Mouse (Mus musculus) CH12.LX (cell line): ENCODE data around the gene Plekhj1. TPM values are rescaled to one million over a fixed set of nuclear protein-coding genes. Genes with fewer than 3 reads are reported as not detected.

Source experiments
- DNase-seq: peaks from one replicate; pipeline ENCODE4 v3.0.0-alpha.2; 2013; ENCODE audit errors: extremely low read depth
- H3K27ac ChIP-seq: 2 replicates; pipeline ENCODE4 v1.5.1; 2012; ENCODE audit warnings: low read depth, mild to moderate bottlenecking, control low read depth, moderate library complexity; ENCODE audit not compliant: insufficient read depth
- H3K27me3 ChIP-seq: replicated peaks from 2 replicates; pipeline ENCODE3; 2012; ENCODE audit warnings: inconsistent platforms
- H3K36me3 ChIP-seq, 2 experiments: replicated peaks in 1 of 2; 2 replicates each; pipeline versions ENCODE3 to v1.6.1; 2012; ENCODE audit warnings: inconsistent platforms in 1 of 2, low read length in 1 of 2, mild to moderate bottlenecking in 1 of 2, mixed read lengths in 1 of 2, moderate library complexity in 1 of 2; ENCODE audit not compliant: control insufficient read depth in 1 of 2, insufficient read depth in 1 of 2
- H3K4me1 ChIP-seq, 2 experiments: 2 replicates each; pipeline ENCODE4 v1.6.1; 2012; ENCODE audit warnings: inconsistent platforms in 1 of 2, moderate library complexity in 1 of 2; ENCODE audit not compliant: insufficient read depth in 2 of 2, control insufficient read depth in 1 of 2
- H3K4me2 ChIP-seq: 2 replicates; pipeline ENCODE4 v1.6.1; 2012; ENCODE audit warnings: low read depth, mild to moderate bottlenecking, control low read depth; ENCODE audit not compliant: poor library complexity, insufficient read depth, severe bottlenecking
- H3K4me3 ChIP-seq, 3 experiments: fragments of 150-350 bp in 1 of 3; sonication (generic) in 1 of 3; replicated peaks in 1 of 3; 2 replicates each; pipeline versions ENCODE3 to v1.5.1; 2011 to 2012; ENCODE audit warnings: low read depth in 2 of 3, low read length in 2 of 3, mild to moderate bottlenecking in 2 of 3, moderate library complexity in 2 of 3, control low read depth in 1 of 3, improper control_type of control experiment in 1 of 3, inconsistent platforms in 1 of 3, mixed read lengths in 1 of 3; ENCODE audit not compliant: poor library complexity in 1 of 3
- H3K79me2 ChIP-seq: replicated peaks from 2 replicates; pipeline ENCODE4 v1.6.1; 2012; ENCODE audit warnings: mild to moderate bottlenecking, moderate library complexity; ENCODE audit not compliant: control insufficient read depth, poor library complexity, insufficient read depth, severe bottlenecking; ENCODE audit errors: extremely low read depth
- H3K9ac ChIP-seq: 2 replicates; pipeline ENCODE4 v1.6.1; 2012; ENCODE audit warnings: low read depth, mild to moderate bottlenecking, control low read depth, moderate library complexity; ENCODE audit not compliant: insufficient read depth
- H3K9me3 ChIP-seq: replicated peaks from 2 replicates; pipeline ENCODE3; 2012; ENCODE audit warnings: low read length, inconsistent platforms, mixed read lengths
- CHD1 ChIP-seq: IDR thresholded peaks from 2 replicates; pipeline ENCODE4 v1.6.1; 2012; ENCODE audit warnings: low read depth, low read length, improper control_type of control experiment, inconsistent platforms
- CHD2 ChIP-seq: IDR thresholded peaks from 2 replicates; pipeline ENCODE4 v1.6.1; 2011; ENCODE audit warnings: low read length, improper control_type of control experiment
- CTCF ChIP-seq, 2 experiments: IDR thresholded peaks in 1 of 2; conservative IDR thresholded peaks in 1 of 2; 2 replicates each; pipeline ENCODE4 v1.5.1; 2011 to 2012; ENCODE audit warnings: low read depth in 2 of 2, low read length in 2 of 2, improper control_type of control experiment in 1 of 2, inconsistent platforms in 1 of 2, mild to moderate bottlenecking in 1 of 2, moderate library complexity in 1 of 2
- GABPA ChIP-seq: IDR thresholded peaks from 2 replicates; pipeline ENCODE4 v1.6.1; 2012; ENCODE audit warnings: low read depth, low read length, improper control_type of control experiment, inconsistent platforms; ENCODE audit not compliant: insufficient replicate concordance
- HCFC1 ChIP-seq: IDR thresholded peaks from 2 replicates; pipeline ENCODE4 v1.6.1; 2012; ENCODE audit warnings: low read depth, mild to moderate bottlenecking, inconsistent platforms, low read length, improper control_type of control experiment
- IRF4 ChIP-seq: IDR thresholded peaks from 2 replicates; pipeline ENCODE4 v1.6.1; 2014; ENCODE audit warnings: low read depth, mild to moderate bottlenecking, inconsistent platforms, low read length, improper control_type of control experiment
- JUN ChIP-seq: IDR thresholded peaks from 2 replicates; pipeline ENCODE4 v1.6.1; 2011; ENCODE audit warnings: low read depth, mild to moderate bottlenecking, low read length, improper control_type of control experiment, moderate library complexity; ENCODE audit not compliant: insufficient read depth
- JUND ChIP-seq: conservative IDR thresholded peaks from 2 replicates; pipeline ENCODE4 v1.6.1; 2011; ENCODE audit warnings: low read depth, low read length, improper control_type of control experiment
- KAT2A ChIP-seq: IDR thresholded peaks from 2 replicates; pipeline ENCODE4 v1.6.1; 2012; ENCODE audit warnings: low read length, improper control_type of control experiment, inconsistent platforms; ENCODE audit not compliant: insufficient replicate concordance
- MAX ChIP-seq: IDR thresholded peaks from 2 replicates; pipeline ENCODE4 v1.6.1; 2011; ENCODE audit warnings: low read length, improper control_type of control experiment
- MEF2A ChIP-seq: IDR thresholded peaks from 2 replicates; pipeline ENCODE4 v1.6.1; 2014; ENCODE audit warnings: low read depth, mild to moderate bottlenecking, inconsistent platforms, low read length, improper control_type of control experiment, borderline replicate concordance
- MXI1 ChIP-seq: IDR thresholded peaks from 2 replicates; pipeline ENCODE4 v1.6.1; 2011; ENCODE audit warnings: mild to moderate bottlenecking, low read depth, low read length, improper control_type of control experiment
- MYC ChIP-seq: IDR thresholded peaks from 2 replicates; pipeline ENCODE4 v1.6.1; 2011; ENCODE audit warnings: low read depth, mild to moderate bottlenecking, improper control_type of control experiment, low read length
- NELFE ChIP-seq: IDR thresholded peaks from 2 replicates; pipeline ENCODE4 v1.6.1; 2011; ENCODE audit warnings: low read depth, low read length, improper control_type of control experiment
- NRF1 ChIP-seq: IDR thresholded peaks from 2 replicates; pipeline ENCODE4 v1.6.1; 2014; ENCODE audit warnings: low read depth, mild to moderate bottlenecking, inconsistent platforms, low read length, improper control_type of control experiment, moderate library complexity
- POLR2A ChIP-seq: IDR thresholded peaks from 2 replicates; pipeline ENCODE4 v1.6.1; 2011; ENCODE audit warnings: low read depth, mild to moderate bottlenecking, improper control_type of control experiment, low read length
- POLR2AphosphoS2 ChIP-seq: IDR thresholded peaks from 2 replicates; pipeline ENCODE4 v1.6.1; 2011; ENCODE audit warnings: low read depth, low read length, improper control_type of control experiment
- SIN3A ChIP-seq: IDR thresholded peaks from 2 replicates; pipeline ENCODE4 v1.6.1; 2012; ENCODE audit warnings: low read length, improper control_type of control experiment, inconsistent platforms
- SMC3 ChIP-seq: IDR thresholded peaks from 2 replicates; pipeline ENCODE4 v1.6.1; 2011; ENCODE audit warnings: low read depth, low read length, improper control_type of control experiment
- TBP ChIP-seq: conservative IDR thresholded peaks from 2 replicates; pipeline ENCODE4 v1.6.1; 2011; ENCODE audit warnings: low read depth, low read length, improper control_type of control experiment
- TCF12 ChIP-seq: IDR thresholded peaks from 2 replicates; pipeline ENCODE4 v1.6.1; 2014; ENCODE audit warnings: low read depth, mild to moderate bottlenecking, inconsistent platforms, low read length, improper control_type of control experiment
- USF1 ChIP-seq: IDR thresholded peaks from 2 replicates; pipeline ENCODE4 v1.6.1; 2014; ENCODE audit warnings: low read depth, mild to moderate bottlenecking, inconsistent platforms, low read length, improper control_type of control experiment
- USF2 ChIP-seq: conservative IDR thresholded peaks from 2 replicates; pipeline ENCODE4 v1.6.1; 2011; ENCODE audit warnings: low read depth, low read length, improper control_type of control experiment
- ZKSCAN1 ChIP-seq: IDR thresholded peaks from 2 replicates; pipeline ENCODE4 v1.6.1; 2012; ENCODE audit warnings: low read depth, inconsistent platforms, low read length, improper control_type of control experiment, borderline replicate concordance
- dilution Hi-C: fragments of 300-500 bp; cut with MboI; formaldehyde crosslinking; loops from 2 replicates; pipeline ENCODE4 v1.14.3; 2020; ENCODE audit warnings: low sequenced_read_pairs; ENCODE audit not compliant: extremely low pct_unique_long_range_greater_than_20kb, extremely low pct_ligation_motif_present
- in situ Hi-C: fragments of 300-500 bp; cut with MboI; formaldehyde crosslinking; loops from 3 replicates; pipeline ENCODE4 v1.14.3; 2019; ENCODE audit warnings: low sequenced_read_pairs, low pct_ligation_motif_present, low pct_unique_long_range_greater_than_20kb, mixed read lengths
- polyA plus RNA-seq: library from polyadenylated mRNA; unstranded; fragments of >175 nt; gene quantifications from 2 replicates; pipeline ENCODE4 v1.2.1, GENCODE M21; 2012; ENCODE audit warnings: low read depth; ENCODE audit not compliant: insufficient read length
- total RNA-seq, 2 experiments: library from RNA; depleted of rRNA; stranded (reverse); fragments of 300-350 nt in 1 of 2; fragments of >200 nt in 1 of 2; gene quantifications; 2 replicates each; pipeline ENCODE4 v1.2.3; 2012 to 2014

Plekhj1 gene
- total and polyA plus RNA-seq, 3 experiments: 63.4 to 123 (median 63.8) TPM

DNA sequence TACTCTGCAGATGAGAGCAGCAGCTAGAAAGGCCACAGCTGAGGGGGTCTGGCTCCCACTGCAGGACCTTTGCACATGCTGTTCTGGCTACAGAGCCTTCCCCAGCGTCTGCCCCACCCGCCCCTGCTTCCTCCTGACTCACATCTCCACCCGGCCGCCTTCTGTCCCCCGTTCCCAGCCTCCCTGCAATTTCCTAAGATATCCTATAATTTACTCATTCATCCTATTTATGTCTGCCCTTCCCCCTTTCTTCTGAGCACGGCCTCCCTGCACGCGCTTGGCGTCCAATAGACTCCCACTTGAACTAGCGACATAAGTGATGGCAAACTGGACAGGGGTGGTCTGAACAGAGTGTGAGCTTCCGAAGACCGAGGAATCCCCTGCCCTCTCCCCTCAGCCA lies 47.3 kb upstream of the Plekhj1 start:
- H3K4me1 ChIP-seq: peaks cover 6 to 19% of the 10 kb centered on the region in 2 experiments
- TF ChIP-seq KAT2A (no peak), MXI1 (no peak), MEF2A (no peak), MYC (no peak), NELFE (no peak), GABPA (no peak), IRF4 (no peak), HCFC1 (no peak), SIN3A (no peak), USF1 (no peak), MAX (no peak), JUND (no peak), CTCF (conservative IDR thresholded peaks at IDR 0.05 in 1 of 2, IDR thresholded peaks at IDR 0.05 in 1 of 2; ENCODE audit: low read depth in 2 of 2, low read length in 2 of 2) (no peak), POLR2AphosphoS2 (no peak), SMC3 (no peak)
- TF ChIP-seq, all 38 proteins: peak for 0
- Histone ChIP-seq H3K9me3 (no peaks in the 10 kb centered on the region), H3K9ac (no peak overlapping the region), H3K4me3 (no peak overlapping the region), H3K4me2 (no peak overlapping the region), H3K36me3 (peaks cover 0 to 17% of the 10 kb centered on the region in 2 experiments), H3K79me2 (no peaks in the 10 kb centered on the region), H3K27ac (no peak overlapping the region), H3K27me3 (peaks cover 43% of the 10 kb centered on the region)
- in situ Hi-C loops: no loop called here
- dilution Hi-C loops: no loop called here
- no peak for DNase-seq

DNA sequence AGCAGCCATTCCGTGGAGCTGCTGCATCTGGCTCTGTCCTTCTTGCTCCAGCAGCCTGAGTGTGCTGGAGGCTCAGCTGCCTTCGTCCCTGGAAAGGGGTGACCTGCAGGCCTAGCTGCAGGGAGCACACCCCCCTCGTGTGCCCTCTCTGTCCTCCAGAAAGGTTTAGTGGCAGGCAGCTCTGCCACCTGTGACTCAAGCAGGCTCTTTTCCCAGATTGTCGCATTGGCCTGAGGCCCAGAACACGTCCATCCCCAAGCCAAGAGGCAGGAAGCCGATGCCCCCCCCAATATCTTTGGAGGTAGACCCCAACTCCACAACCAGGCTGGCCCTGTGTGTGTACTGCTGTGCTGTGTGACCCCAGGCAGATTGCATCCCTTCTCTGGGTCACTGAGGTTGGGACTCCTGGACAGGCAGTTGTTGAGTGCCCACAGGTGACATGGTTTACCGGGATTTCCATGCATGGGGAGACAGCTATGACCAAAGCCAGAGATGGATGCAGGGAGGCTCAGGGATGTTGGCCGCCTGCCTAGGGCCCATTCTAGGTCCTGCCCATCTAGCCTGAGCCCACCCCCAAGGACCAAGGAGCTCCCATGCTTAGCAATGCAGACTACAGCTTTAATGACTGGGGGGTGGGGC lies 46.7 kb upstream of the Plekhj1 start:
- Histone ChIP-seq H3K36me3 (peaks cover 0 to 12% of the 10 kb centered on the region in 2 experiments), H3K27me3 (peaks cover 43% of the 10 kb centered on the region), H3K4me1 (peaks cover 6 to 19% of the 10 kb centered on the region in 2 experiments), H3K27ac (no peak overlapping the region), H3K9me3 (no peaks in the 10 kb centered on the region), H3K4me3 (no peak overlapping the region), H3K9ac (no peak overlapping the region), H3K79me2 (no peaks in the 10 kb centered on the region), H3K4me2 (no peak overlapping the region)
- no peak for TF ChIP-seq CHD1
- TF ChIP-seq JUND: no peak
- TF ChIP-seq USF2: no peak
- TF ChIP-seq MAX: no peak
- TF ChIP-seq SIN3A: no peak
- no peak for TF ChIP-seq CTCF (conservative IDR thresholded peaks at IDR 0.05 in 1 of 2, IDR thresholded peaks at IDR 0.05 in 1 of 2; ENCODE audit: low read depth in 2 of 2, low read length in 2 of 2)
- TF ChIP-seq IRF4: no peak
- TF ChIP-seq TCF12: no peak
- TF ChIP-seq ZKSCAN1: no peak
- TF ChIP-seq POLR2A: no peak
- no peak for TF ChIP-seq JUN
- no peak for TF ChIP-seq SMC3
- no peak for TF ChIP-seq CHD2
- no peak for TF ChIP-seq KAT2A
- TF ChIP-seq MEF2A: no peak
- TF ChIP-seq NRF1: no peak
- no peak for TF ChIP-seq TBP
- no peak for TF ChIP-seq USF1
- DNase-seq: no peak
- in situ Hi-C loops (no loop called here), dilution Hi-C loops (no loop called here)
